Mouse (Mus musculus) heart, adult 2 months (tissue): ENCODE measurements around the gene Soat2. TPM values are rescaled to one million over a fixed set of nuclear protein-coding genes. Genes with fewer than 3 reads are reported as not detected.

ENCODE experiments used
- DNase-seq, 2 experiments: peaks; one replicate each; pipeline ENCODE4 v3.0.0; 2021
- H3K27ac ChIP-seq: fragments of 200-600 bp; 2 replicates; pipeline ENCODE4 v1.8.1; 2022
- H3K27me3 ChIP-seq: fragments of 200-500 bp; 2 replicates; pipeline ENCODE4 v1.6.1; 2012; ENCODE audit warnings: mild to moderate bottlenecking, low read length, inconsistent platforms, mixed read lengths; ENCODE audit not compliant: control insufficient read depth, insufficient read depth
- H3K36me3 ChIP-seq: fragments of 200-500 bp; 2 replicates; pipeline ENCODE4 v1.6.1; 2012; ENCODE audit warnings: low read length, inconsistent platforms; ENCODE audit not compliant: control insufficient read depth, insufficient read depth
- H3K4me1 ChIP-seq: fragments of 200-500 bp; 2 replicates; pipeline ENCODE4 v1.6.1; 2011; ENCODE audit warnings: low read length; ENCODE audit not compliant: control insufficient read depth, insufficient read depth
- H3K4me3 ChIP-seq: fragments of 200-600 bp; 2 replicates; pipeline ENCODE4 v1.8.1; 2022
- H3K79me2 ChIP-seq: fragments of 200-500 bp; replicated peaks from 2 replicates; pipeline ENCODE4 v1.6.1; 2012; ENCODE audit warnings: mild to moderate bottlenecking, inconsistent platforms, low read length, moderate library complexity, mixed read lengths; ENCODE audit not compliant: control insufficient read depth, insufficient read depth
- H3K9ac ChIP-seq: fragments of 200-500 bp; 2 replicates; pipeline ENCODE4 v1.6.1; 2012; ENCODE audit warnings: low read depth, mild to moderate bottlenecking, control low read depth, inconsistent platforms, low read length, mixed read lengths
- CTCF ChIP-seq: fragments of 200-600 bp; IDR thresholded peaks from 2 replicates; pipeline ENCODE4 v1.8.1; 2022; ENCODE audit warnings: antibody characterized with exemption, mild to moderate bottlenecking, moderate library complexity
- EP300 ChIP-seq: fragments of 200-500 bp; IDR thresholded peaks from 2 replicates; pipeline ENCODE4 v1.6.1; 2011; ENCODE audit warnings: low read depth, low read length, control low read depth; ENCODE audit not compliant: insufficient read depth
- POLR2A ChIP-seq: fragments of 200-500 bp; IDR thresholded peaks from 2 replicates; pipeline ENCODE4 v1.6.1; 2011; ENCODE audit warnings: mild to moderate bottlenecking, low read depth, low read length, control low read depth; ENCODE audit not compliant: insufficient read depth
- WGBS: fragments of 180-500 bp; shearing (Covaris S2); methylation state at CpG from one replicate; pipeline ENCODE4 v1.1.7; 2018; 5-methylcytosine and 5-hydroxymethylcytosine counted together
- intact Hi-C: fragments of 180-260 bp; cut with DNase I; formaldehyde crosslinking; loops from one replicate; pipeline ENCODE4 v1.15.1; 2025
- polyA plus RNA-seq: library from polyadenylated mRNA; depleted of rRNA; stranded (reverse); fragments of >200 nt; gene quantifications from 2 replicates; pipeline ENCODE4 v1.2.3, GENCODE M21; 2012
- total RNA-seq, 2 experiments: library from RNA; stranded (reverse); gene quantifications; 2 replicates each; pipeline ENCODE4 v1.2.3; 2021

Soat2 gene
- total and polyA plus RNA-seq, 3 experiments = 0.09 to 0.16 TPM; not detected in 1

DNA sequence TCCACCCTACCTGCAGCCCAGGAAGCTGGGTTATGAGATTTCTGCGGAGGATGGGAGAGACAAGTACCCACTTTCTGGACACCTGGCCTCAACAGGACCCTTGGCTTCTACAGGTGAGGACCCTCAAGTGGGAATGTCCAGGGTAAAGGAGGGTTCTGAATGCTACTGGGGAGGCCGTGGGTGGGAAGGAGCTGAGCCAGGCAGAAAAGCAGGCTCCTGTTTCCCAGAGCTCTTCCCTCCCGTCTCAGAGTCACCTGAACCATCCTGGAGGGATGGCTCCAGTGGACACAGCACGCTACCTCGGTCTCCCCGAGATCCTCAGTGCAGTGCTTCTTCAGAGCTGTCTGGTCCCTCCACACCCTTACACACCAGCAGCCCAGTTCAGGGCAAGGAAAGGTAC, 38.1 kb upstream of the Soat2 start:
- DNase-seq = peak in 1 of 2 experiments; percentile 34
- H3K9ac ChIP-seq = no peak overlapping the region
- no peaks in the 10 kb centered on the region for H3K27me3 ChIP-seq
- TF ChIP-seq CTCF = no peak
- no peak for TF ChIP-seq POLR2A
- no peak for TF ChIP-seq EP300
- intact Hi-C loops = loop anchor here (10.0 kb wide), 1 partner anchor 113 kb away; no protein-coding TSS in a partner anchor
- H3K79me2 ChIP-seq = no peaks in the 10 kb centered on the region
- H3K4me1 ChIP-seq = peaks cover 27% of the 10 kb centered on the region
- H3K4me3 ChIP-seq = no peak overlapping the region
- WGBS = 90% methylated on average over 6 of the region's 6 CpGs
- H3K27ac ChIP-seq = no peak overlapping the region
- peaks cover 50% of the 10 kb centered on the region for H3K36me3 ChIP-seq

DNA sequence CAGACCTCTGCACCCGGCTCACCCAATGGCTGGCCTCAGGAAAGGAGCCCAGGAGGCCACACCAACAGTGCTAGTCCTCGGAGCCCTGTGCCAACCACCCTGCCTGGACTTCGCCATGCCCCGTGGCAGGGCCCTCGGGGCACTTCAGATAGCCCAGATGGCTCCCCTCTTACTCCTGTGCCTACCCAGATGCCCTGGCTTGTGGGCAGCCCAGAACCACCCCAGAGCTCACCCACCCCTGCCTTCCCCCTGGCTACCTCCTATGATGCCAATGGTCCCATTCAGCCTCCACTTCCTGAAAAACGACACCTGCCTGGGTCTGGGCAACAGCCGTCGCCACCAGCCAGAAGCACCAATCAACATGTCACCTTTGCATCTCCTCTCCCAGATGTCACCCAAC, 37.5 kb upstream of the Soat2 start:
- H3K9ac ChIP-seq = no peak overlapping the region
- H3K79me2 ChIP-seq = no peaks in the 10 kb centered on the region
- H3K4me3 ChIP-seq = no peak overlapping the region
- intact Hi-C loops = loop anchor here (10.0 kb wide), 1 partner anchor 112 kb away; no protein-coding TSS in a partner anchor
- H3K27me3 ChIP-seq = no peaks in the 10 kb centered on the region
- 60% methylated on average over 8 of the region's 8 CpGs for WGBS
- no peak overlapping the region for H3K27ac ChIP-seq
- TF ChIP-seq CTCF (no peak), POLR2A (no peak), EP300 (no peak)
- peaks cover 22% of the 10 kb centered on the region for H3K4me1 ChIP-seq
- H3K36me3 ChIP-seq = peaks cover 43% of the 10 kb centered on the region
- no peak for DNase-seq

DNA sequence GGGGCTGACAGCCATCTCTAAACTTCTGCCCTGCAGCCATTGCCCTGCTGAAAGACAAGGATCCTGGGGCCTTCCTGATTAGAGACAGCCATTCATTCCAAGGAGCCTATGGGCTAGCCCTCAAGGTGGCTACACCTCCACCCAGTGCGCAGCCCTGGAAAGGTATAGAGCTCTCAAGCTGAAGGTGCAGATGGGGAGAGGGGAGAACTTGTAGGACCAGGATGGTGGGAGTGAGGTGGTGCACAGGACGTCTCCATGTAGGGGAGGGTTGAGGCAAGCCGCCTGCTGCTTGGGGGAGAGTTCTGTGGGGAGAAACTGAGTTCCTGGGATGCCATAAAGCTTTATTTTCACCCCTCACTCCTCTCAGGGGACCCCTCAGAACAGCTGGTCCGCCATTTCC, 36.7 kb upstream of the Soat2 start:
- H3K27ac ChIP-seq = no peak overlapping the region
- peaks cover 35% of the 10 kb centered on the region for H3K36me3 ChIP-seq
- 70% methylated on average over 4 of the region's 4 CpGs for WGBS
- TF ChIP-seq CTCF (no peak), POLR2A (no peak), EP300 (no peak)
- H3K27me3 ChIP-seq = no peaks in the 10 kb centered on the region
- H3K4me3 ChIP-seq = no peak overlapping the region
- intact Hi-C loops = loop anchor here (10.0 kb wide), 1 partner anchor 111 kb away; no protein-coding TSS in a partner anchor
- DNase-seq = peak in 1 of 2 experiments; percentile 20
- no peak overlapping the region for H3K9ac ChIP-seq
- peaks cover 17% of the 10 kb centered on the region for H3K4me1 ChIP-seq
- no peaks in the 10 kb centered on the region for H3K79me2 ChIP-seq

DNA sequence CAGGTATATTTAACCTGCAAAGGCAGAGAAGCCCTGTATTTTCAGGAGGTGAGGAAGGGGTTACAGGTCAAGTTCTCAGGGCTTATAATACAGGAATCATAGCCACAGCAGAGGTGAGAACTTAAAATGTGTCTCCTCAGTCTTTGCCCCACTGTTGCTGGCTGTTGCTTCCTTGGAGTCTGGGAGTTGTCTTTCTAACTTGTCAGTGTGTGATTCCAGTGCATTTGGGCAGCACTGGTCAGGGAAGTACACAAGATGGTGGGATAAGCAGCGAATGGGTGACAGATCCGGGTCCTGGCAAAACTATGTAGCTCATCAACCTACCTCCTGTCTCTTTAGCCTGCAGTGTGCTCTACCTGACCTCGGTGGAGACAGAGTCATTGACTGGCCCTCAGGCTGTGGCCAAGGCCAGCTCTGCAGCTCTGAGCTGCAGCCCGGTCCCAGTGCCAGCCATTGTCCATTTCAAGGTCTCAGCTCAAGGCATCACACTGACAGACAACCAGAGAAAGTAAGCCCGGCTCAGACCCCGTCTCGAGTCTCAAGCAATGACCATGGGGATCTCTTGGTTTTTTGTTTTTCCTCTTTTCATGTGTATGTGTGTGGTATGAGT, 35.6 kb upstream of the Soat2 start:
- peaks cover 23% of the 10 kb centered on the region for H3K4me1 ChIP-seq
- TF ChIP-seq CTCF = no peak
- TF ChIP-seq POLR2A = 0 out of 2 replicates have a peak, but pooled peaks have one; percentile 8
- peaks cover 31% of the 10 kb centered on the region for H3K36me3 ChIP-seq
- no peak overlapping the region for H3K27ac ChIP-seq
- H3K27me3 ChIP-seq = no peaks in the 10 kb centered on the region
- DNase-seq = peak in 1 of 2 experiments; percentile 23
- no peak overlapping the region for H3K4me3 ChIP-seq
- H3K79me2 ChIP-seq = no peaks in the 10 kb centered on the region
- WGBS = 59% methylated on average over 7 of the region's 7 CpGs
- no peak overlapping the region for H3K9ac ChIP-seq
- intact Hi-C loops = loop anchor here (10.0 kb wide), 1 partner anchor 110 kb away; no protein-coding TSS in a partner anchor

DNA sequence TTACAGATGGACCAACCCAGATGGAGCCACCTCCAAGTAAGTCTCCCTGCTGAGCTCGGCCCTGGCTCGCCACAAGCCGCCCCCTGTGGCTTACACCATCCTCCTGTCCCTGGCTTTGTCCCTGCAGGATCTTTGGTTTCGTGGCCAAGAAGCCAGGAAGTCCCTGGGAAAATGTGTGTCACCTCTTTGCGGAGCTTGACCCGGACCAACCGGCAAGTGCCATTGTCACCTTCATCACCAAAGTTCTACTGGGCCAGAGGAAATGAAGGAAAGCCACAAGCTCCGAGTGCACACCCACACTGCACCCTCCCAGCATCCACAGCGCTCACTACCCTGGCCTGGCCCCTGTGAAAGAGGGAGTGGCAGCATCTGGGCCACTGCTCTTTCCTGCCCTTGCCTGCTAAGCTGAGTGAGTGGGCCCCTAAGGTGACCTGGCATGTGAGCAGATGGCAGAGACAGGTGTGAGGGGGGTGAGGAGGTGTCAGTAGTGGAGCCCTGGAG, 34.5 kb upstream of the Soat2 start:
- Histone ChIP-seq H3K9ac (no peak overlapping the region), H3K4me1 (peaks cover 31% of the 10 kb centered on the region), H3K27me3 (no peaks in the 10 kb centered on the region), H3K27ac (no peak overlapping the region), H3K4me3 (no peak overlapping the region), H3K36me3 (peaks cover 31% of the 10 kb centered on the region), H3K79me2 (no peaks in the 10 kb centered on the region)
- intact Hi-C loops = loop anchor here (10.0 kb wide), 1 partner anchor 109 kb away; no protein-coding TSS in a partner anchor
- TF ChIP-seq EP300 (0 out of 2 replicates have a peak, but pooled peaks have one; percentile 26), POLR2A (no peak; the same call in 1 of the 2 replicates)
- 42% methylated on average over 9 of the region's 9 CpGs for WGBS
- peak; percentile 30 to 34 for DNase-seq
